Mouse (Mus musculus): ENCODE data around the gene Srp14.

The Srp14 gene

DNA sequence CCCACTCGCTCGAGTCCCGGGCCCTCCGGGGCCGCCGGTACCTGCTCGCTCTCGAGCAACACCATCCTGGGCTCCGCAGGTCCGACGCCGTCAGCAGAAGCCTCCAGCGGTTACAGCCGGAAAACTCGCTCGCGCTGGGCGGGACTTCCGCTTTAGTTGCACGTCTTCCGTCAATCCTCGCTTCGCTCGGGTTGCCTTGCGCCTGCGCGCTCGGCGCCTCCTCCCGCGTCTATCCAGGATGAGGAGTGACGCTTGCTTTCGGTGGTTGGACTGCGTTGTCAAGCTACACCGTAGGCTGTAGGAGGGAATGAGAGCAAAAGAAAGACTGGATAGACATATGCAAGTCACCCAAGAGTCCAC is at the start of gene Srp14:
Gene Srp14, minus strand, starts transcription at position 162 of the 360 bp plus-strand sequence.
- in situ Hi-C loops (cut with MboI, MseI), result no loop called here

DNA sequence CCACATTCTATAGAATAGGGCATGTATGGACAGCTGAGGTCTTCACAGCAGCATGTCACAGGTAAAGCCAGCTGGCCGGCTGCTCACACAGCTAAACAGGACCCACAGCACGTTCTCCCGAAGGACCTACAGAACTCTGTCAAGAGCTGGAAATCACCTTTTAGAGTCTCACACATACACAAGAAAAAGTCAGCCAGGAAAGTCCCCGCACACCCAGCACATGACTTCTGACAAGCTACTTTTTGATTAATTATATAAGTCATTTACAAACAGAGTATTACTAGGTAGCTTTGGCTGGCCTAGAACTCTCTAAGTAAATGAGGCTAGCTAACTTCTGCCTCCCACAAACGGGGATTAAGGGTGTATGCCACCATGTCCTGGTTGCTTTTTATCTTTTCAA is 47.0 kb upstream of the Srp14 start:
- in situ Hi-C loops (cut with MboI, MseI), result no loop called here

DNA sequence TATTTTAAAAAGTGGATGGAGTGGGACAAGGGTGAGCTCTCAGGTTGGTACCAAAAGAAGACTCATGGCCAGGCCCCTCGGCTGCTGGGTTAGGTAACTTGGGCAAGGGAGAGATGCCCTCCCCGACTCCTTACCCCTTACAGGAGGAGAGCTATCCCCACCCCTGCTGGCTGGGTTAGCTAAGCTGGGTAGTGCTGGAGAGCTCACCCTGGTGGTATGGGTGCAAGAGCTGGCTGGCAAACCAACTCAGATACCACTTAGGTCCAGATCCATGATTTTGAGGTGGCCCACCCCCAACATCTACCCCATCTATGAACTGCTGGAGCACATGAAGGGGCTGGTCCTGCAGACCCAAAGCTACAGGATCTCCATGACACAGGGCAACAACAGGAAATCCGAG is 45.3 kb upstream of the Srp14 start:
- in situ Hi-C loops (cut with MboI, MseI), result no loop called here

DNA sequence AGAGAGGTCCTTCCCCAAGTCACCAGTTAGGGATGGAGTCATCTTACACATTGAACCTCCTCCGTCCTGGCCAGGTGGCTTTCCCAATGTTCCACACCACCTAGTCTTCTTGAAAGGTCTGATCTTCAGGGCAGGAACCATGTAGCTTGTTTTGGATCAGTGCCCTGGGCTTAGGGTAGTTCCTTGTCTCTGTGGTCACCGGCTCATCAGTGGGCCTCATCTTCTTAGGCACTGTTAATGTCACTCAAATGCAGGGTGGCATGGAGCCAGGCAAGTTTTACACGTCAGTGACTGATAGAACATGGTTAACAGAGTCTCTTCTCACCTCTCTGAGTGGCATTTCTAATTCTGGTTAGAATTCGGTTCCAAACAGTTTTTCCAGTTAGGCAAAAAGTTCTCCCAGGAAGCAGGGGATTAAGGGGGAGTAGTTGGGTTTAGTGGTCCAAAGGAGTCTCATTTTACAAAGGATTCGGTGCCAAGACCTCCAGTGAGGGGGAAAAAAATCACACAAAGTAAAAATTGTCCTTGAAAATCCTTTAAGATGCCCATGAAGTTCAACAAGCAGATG is 43.7 kb upstream of the Srp14 start:
- in situ Hi-C loops (cut with MboI, MseI), result no loop called here

DNA sequence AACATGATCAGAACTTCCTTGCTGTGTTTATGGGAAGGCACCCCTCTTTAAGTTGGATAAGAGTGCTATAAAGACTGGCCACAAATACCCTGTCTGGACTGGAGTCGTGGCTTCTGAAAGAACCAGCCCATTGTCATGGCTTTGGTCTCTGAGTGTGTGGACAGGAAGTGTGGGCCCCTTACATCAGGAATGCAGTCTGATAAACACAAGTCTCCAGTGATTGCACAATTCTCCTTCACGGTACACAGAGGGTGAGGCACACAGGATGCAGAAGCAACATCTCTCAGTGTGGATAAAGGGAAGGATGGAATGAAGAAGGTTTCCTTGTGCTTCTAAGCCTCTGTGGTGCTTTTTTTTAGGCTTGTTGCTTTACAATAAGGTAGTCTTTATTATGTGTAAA is 42.8 kb upstream of the Srp14 start:
- in situ Hi-C loops (cut with MboI, MseI), result no loop called here

DNA sequence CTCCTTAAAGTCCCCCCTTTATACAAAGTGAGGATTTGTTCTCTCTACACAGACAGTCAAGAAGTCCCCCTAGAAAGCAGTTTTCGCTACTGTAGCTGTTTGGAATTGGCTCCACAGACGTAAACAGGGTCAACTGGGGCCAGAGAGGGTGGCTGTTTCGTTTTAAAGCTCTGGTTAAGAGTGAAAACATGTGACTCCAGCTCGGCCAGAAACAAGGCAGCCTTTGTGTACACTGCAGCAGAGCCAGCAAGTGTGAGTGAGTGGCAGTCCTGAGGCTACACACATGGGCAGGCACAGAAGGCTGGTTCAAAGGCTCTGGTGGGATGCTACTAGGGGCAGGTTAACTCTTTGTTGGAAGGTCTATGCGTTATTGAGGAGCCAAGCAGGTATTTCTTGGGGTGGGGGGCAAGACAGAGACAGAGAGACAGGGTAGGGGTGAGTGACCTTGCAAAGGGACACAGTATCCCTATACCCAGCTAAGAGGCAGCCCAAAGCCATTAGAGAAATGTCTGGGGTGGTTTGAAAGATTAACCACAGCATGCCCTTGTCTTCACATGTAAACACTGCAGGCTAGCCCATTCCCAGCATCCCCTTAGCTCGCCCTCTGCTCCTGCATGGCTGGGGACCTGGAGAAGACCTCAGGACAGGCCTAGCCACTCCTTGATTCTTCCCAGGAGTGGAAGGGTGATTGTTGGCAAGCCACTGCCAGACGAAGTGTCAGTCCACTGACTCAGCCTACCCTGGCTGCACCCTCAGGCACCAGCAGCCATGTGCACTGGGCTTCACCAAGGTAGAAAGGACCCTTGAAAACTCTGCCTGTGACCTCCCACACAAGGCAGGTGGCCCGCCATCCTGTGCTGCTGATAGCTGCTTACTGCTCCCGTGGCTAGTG is 40.8 kb upstream of the Srp14 start:
- in situ Hi-C loops (cut with MboI, MseI), result no loop called here

DNA sequence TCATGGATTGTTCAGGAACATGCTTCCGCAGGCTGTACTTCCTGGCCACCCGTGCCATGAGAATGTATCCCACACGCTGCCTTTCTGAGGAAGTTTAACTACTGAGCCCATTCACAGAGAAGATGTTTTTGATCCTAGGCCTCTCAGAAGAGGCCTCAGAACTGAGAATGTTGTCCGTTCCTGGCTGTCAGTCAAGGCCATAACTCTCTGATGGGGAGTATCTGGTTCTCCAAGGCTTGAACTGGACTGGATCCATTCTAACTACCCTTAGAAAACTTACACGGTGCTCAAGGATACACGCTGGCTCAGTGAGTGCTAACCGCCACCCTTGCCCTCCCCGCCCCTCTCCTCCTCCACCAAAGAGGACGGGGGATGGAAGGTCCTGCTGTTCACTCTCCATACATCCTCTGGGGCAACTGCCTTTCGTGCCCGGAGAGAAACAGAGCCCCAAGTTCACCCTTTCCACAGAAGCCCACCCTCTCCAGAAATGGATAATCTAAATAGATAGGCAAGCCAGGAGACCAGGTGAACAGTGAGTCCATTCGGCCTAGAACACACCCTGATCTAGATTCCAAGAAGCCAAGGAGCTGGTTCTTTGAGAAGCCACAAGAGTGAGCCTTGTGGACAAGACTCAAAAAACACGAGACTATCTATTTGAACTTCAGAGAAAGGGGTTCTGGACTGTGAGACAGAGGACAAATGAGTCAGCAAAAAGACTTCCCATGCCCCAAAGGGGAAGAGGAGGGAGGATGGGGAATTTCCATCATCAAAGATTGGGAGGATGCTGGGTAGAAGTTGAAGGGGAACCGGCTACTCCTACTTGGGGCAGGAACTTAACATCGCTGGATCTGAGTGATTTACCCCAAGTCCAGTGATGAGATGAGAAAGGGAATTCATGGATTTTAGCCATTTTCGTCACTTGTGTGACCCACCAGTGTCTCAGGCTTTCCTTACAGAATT is 33.2 kb upstream of the Srp14 start:
- in situ Hi-C loops (cut with MboI, MseI), result no loop called here

DNA sequence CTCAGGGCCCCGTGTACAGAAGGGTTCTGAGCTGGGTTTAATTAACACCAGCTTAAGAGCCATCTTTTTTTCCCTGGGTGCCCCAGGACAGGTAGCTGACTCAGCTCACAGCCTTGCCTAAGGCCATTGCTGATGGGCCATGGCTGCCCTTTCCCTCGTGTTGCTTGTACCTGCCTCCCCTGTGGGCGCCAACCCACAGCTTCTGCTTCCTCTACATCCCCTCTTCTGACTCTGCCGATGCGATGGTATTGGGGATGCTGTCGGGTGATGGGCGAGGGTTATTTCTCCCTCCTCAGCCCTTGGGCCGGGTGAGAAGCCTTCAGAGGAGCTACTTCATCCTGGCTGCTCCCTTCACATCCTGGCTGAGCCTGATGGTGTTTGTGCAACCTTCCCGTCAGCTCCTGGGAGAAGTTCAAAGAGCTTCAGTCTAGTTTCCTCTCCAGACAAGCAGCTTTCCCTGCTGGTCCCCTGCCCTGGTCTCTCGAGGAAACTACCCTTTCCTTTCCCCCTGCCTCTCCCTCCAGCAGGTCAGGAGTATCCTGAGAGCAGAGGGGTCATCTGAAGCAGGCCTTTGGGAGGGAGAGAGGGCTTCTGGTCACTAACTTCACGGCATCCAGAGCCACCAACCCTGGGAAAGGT is 32.4 kb upstream of the Srp14 start:
- in situ Hi-C loops (cut with MboI, MseI), result no loop called here

DNA sequence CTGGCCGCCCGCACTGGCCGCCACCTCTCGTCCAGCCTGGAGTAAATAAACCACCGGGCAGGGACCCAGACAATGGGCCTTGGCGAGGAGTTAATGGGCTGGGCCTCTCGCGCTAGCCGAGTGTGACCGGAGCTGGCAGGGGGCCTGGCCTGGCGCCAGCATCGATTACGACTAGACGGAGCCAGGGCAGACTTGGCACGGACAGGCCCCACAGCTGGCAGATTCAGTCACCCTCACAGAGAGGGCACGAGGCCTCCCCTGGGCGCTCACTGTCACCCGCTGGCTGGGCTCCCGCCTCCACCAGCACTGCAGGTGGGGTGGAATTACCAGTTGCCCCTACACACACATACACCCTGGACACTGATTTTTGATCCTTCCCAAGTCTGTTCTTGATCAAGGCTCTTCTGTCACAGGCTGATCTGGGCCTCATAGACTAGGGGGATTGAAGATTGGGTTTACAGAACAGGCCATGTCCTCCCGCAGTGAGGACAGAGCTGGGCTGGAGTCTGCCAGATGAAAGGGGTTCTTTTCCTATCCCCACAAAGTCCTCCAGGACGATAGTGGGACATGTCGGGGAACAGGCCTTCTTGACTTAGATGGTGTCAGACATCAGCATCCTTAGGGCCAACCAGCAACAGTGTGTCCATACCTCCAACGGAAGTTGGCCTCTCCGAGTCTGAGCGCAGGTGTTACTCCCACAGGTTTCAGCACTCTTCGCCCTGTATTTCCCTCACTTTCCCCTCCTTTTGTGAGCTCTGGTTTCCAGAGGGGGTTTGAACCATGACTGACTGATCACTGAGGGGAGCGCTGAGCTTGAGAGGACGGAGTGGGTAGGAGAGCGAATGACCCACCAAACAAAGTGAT is 31.2 kb upstream of the Srp14 start:
- in situ Hi-C loops (cut with MboI, MseI), result no loop called here

DNA sequence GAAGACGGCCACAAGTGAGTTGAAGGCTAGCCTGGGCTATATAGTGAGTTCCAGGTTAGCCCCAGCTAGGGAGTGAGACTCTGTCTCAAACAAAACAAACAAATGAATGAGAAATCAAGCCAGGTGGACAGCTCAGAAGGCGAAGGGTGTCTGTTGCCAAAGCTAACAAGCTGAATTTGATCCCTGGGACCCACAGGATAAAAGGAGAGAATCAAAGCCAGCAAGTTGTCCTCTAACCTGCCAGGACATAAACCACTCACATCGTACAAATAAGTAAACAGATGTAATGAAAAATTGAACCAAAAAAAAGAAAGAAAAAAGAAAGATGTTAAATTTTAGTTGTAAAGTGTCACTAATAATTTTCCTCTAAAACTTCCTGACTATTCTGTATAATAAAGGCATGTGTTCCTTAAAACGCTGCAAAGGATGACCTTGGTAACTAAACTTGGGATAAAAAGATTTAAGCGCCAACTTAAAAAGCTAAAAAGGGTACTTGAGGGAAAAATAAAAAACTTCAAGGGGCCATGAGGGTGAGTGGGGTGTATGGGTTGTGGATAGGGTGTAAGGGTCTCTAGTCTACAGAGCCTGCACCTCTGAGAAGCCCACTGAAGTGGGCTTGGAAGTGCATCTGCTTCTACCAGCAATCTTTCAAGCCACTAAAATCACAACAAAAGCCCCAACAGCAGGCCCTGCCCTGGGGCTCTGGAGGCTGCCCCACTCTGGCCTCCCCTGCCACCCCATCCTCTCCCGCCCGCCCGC is 30.4 kb upstream of the Srp14 start:
- in situ Hi-C loops (cut with MboI, MseI), result loop anchor here (10.0 kb wide), 1 partner anchor 1655 kb away; no protein-coding TSS in a partner anchor

DNA sequence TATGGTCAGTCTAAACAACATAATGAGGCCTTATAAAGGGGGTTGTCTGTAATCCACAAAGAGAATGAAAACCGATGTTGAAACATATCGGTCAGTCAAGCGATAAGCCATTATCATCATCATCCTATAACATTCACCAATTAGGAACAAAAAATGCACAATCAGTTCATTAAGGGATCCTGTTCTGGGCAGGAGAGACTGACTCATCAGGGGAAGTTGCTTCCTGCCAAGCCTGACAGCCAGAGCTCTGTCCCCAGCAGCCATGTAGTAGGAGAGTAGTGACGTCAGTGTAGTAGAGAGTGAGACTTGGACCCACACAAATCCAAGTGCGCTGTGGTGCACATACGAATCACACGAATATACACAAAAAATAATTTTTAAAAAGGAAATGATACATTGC is 27.6 kb upstream of the Srp14 start:
- in situ Hi-C loops (cut with MboI, MseI), result loop anchor here (10.0 kb wide), 1 partner anchor 1652 kb away; no protein-coding TSS in a partner anchor

DNA sequence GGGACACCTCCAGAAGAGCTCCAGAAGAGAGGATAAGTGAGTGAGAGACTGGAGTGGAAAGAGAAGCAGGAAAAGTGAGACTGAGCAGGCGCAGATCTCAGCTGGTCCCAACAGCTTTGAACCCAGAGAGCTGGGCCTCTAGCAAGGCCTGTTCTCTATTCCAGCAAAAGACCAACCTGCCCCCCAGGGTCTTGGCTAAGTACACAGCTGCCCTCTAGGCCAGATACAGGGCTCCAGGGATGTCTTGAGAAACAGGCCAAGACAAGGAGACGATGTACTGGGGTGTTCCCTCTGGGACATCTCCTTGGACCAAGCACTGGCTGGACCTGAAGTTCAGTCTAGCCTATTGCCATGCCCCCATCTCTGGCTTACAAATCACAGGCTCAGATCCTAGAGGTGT is 20.7 kb upstream of the Srp14 start:
- in situ Hi-C loops (cut with MboI, MseI), result loop anchor here (10.0 kb wide), 1 partner anchor 1645 kb away; no protein-coding TSS in a partner anchor

DNA sequence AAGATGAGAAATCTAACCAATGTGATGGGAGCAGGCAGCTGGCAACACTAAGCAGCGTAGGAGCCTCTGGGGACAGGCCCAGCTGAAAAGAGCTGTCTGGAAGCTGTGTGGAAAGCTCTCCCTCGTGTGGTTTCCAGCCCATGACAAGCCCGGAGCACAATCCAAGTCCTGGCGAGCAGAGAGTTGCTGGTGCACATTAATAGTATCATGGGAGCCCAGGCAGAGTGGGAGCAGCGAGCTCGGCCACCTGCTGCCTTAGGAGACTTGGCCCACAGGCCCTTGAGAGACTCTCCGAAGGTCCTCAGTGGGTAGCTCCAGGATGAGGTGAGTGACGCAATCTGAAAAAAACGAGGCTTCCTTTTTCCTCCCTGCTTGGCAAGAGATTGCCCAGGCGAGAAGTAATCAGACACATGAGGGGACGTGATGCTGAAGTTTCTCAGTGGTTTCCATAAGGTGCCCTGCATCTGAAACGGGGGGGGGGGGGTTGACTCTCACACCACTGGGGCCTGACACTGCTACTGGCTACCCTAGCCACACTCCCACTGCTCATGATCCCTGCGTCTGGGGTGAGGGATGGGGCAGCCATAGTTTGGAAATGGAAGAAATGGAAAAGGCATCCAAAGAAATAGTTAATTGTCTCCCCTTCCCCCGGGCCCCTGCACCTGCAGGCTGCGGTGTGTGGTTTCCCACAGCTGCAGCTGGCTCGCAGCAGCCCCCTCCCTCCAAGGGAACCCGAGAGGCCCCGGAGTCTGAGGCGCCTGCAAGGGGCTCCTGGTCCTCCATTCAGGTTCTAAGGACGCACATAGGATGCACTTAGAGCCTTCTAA is 19.8 kb upstream of the Srp14 start:
- in situ Hi-C loops (cut with MboI, MseI), result no loop called here

DNA sequence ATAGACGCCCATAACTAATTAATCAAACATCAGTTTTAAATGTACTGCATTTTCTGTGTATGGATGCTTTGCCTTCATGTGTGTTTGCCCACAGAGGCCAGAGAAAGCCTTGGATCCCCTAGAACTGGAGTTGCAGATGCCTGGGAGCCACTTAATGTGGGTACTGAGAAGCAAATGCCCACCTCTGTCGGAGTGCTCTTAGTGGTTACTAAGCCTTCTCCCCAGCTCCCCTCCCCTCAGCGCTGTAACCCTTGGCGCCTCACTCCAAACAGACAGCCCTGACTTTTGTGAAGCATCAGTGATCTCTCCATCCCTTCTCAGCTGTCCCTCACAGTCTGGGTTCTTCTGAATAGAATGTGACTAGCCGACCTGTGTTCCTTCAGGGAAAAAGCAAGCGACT is 19.0 kb upstream of the Srp14 start:
- in situ Hi-C loops (cut with MboI, MseI), result no loop called here

DNA sequence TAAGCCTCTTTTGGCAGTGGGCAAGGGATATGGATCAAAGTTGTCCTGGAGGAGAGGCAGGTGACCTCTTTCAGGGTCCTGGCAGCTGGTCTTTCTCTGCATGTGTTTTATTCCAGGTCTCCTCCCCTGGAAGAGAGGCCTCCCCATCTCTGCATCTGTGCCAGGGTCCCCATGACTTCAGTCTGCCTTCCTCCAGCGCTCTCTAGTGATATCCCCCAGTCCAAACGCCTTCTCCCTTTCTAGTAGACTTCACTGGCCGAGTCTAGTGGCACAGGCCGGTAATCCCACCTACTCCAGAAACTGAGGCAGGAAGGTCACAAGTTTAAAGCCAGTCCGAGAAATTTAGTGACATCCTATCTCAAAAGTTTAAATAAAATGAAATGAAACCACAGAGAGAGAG is 18.4 kb upstream of the Srp14 start:
- in situ Hi-C loops (cut with MboI, MseI), result no loop called here

DNA sequence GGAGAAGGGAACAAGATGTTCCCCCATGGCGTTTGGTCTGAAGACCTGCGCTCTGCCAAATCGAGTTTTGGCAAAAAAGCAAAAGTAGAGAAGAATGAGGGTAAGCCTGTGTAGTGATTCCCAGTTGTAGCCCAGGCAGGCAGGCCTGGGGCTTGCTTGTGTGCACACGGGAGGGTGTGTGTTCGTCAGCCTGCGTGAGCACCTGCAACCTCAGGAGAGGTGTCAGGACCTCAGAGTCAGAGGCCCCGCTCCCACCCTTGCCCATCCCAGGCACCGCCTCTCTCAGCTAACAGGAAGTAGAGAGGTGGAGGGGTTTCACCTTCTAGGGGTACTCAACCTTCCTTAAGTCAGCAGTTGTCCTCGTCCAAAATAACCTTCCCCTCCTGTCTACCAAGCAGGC is 15.5 kb upstream of the Srp14 start:
- in situ Hi-C loops (cut with MboI, MseI), result no loop called here

DNA sequence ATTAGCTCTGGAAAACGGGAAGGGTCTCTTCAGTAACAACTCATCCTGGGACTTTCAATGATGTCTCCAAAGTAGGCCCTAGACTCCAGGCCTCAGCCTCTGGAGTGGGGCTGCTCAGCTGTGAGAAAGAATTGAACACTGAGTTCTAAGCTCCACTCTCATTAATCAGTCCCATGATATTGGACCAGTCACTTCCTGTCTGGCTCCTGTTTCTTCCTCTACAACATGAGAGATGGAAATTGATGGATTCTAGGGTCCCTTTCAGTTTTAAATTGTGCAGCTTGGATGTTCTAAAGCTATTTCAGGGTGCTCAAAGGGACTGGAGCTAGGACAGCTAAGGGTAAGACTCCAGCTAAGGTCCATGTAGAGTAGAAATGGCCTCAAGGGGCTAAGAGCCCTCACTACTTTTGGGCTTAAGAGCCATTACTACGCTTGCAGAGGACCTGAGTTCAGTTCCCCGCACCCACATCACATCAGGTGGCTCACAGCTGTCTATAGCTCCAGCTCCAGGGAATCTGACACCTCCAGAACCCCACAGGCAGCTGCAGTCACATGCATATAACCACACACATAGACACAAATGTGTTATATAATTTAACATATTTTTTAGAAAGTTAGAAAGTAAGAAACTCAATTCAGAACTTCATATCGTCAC is 12.4 kb upstream of the Srp14 start:
- in situ Hi-C loops (cut with MboI, MseI), result no loop called here

DNA sequence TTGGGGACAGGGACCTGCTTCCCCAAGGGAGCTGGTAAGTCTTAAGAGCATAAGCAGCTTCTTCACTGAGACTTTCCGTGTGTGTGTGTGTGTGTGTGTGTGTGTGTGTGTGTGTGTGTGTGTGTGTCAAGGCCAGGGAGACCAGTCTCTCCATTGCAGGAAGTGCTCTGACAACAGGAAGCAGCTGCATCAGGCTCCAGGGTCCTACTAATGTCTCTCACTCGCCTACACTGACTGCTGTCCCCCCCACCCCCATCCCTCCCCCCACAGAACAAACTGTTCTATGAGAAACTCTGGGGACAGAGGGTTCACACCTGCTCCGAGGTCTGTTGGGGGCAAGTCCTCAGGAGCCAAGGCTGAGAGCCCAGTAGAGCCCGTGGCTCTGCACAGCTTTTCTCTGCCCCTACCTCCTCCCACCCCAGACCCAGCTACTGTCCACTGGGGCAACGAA is 11.8 kb upstream of the Srp14 start:
- in situ Hi-C loops (cut with MboI, MseI), result no loop called here
